Mouse (Mus musculus) thymus, adult 2 months (tissue): ENCODE data around the gene Dcakd.

Source experiments
- CTCF ChIP-seq: fragments of 200-500 bp; IDR thresholded peaks from 2 replicates; pipeline ENCODE4 v1.5.1; 2012; ENCODE audit warnings: mild to moderate bottlenecking, control low read depth, low read length, moderate library complexity, borderline replicate concordance; ENCODE audit not compliant: control insufficient read depth, poor library complexity, insufficient read depth; ENCODE audit errors: extremely low read depth
- POLR2A ChIP-seq: fragments of 200-500 bp; IDR thresholded peaks from 2 replicates; pipeline ENCODE4 v1.6.1; 2012; ENCODE audit warnings: mild to moderate bottlenecking, low read length, control low read depth, moderate library complexity; ENCODE audit not compliant: control insufficient read depth, poor library complexity, insufficient read depth; ENCODE audit errors: extremely low read depth

DNA sequence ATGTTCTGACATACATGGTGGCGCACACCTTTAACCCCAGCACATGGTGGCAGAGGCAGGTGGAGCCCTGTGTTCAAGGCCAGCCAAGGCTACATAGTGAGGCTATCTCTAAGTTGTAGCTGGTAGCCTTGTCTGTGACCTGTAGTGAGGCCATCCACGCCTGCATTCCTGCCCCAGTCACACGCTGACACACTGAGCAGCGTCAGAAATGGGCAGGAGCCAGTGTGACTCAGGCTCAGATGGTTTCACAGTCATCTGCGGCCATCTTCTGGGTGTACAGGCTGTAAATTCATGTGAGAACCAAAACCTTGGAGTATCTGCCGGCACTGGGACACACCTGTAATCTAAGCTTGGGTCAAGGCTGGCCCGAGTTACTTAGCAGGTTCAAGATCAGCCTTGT is 28.5 kb upstream of the Dcakd start:
- TF ChIP-seq CTCF = no peak
- no peak for TF ChIP-seq POLR2A
